7 mouse cellular contexts compared by ENCODE assay signal in the genomic region with DNA sequence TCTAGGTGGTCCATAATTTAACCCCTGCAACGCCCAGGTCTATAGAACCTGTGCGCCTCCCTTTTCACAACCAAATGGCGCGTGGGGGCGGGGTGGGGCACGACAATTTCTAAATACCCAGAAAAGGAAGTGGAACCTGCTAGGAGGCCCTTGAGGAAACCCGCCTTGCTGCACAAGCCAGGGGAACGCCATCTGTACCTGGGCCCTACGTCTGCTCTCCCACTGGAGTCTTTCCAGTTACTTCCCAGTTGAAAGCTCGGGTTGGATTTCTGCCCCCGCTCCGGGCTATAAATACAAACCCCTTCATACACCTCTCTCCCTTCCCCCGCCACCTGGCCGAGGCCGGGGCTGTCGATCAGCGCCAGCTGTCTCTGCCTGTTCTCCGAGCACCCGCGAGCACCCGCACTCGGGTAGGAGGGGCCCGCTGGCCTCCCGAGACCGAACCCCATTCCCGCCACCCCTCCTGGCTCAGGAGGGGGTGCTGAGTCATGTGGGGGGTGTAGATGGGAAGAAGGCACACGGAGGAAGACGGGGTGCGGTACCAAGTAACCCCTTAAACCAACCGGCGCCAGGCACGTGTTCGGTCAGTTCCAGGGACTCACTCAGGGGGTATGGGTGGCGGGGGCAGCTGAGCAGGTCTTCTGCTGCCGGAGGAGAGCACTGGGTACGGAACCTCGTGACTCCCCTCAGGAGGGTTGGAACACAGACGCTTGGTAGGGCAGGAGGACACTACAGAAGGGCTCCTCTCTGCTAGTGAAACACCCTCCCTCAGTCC. TPM values are rescaled to one million over a fixed set of nuclear protein-coding genes. Genes with fewer than 3 reads are reported as not detected.
A peak's percentile ranks its signal among the peaks of the same experiment; 100 is the strongest.
DNase-seq lines count a peak whose midpoint lies in the region; ATAC-seq and TF ChIP-seq lines count a peak whose summit lies in the region.

No protein-coding gene starts in this region.

- WGBS in hindbrain, embryonic 16.5 days, result 4% methylated on average over 36 of the region's 38 CpGs
- under 1% methylated on average over 37 of the region's 38 CpGs for WGBS in macrophage (ENCODE audit: missing documents)

- H3K4me3 ChIP-seq in gastrocnemius, adult 2 months, result peak overlapping the region; percentile 88
- H3K4me3 ChIP-seq in hindbrain, embryonic 16.5 days (ENCODE audit: low read length), result peak overlapping the region; percentile 56
- peak overlapping the region; percentile 89 for H3K4me3 ChIP-seq in macrophage (ENCODE audit: inconsistent target)

- TF ChIP-seq CTCF in gastrocnemius, adult 2 months (IDR thresholded peaks at IDR 0.05), result no peak

- peaks cover 9% of the 10 kb centered on the region for H3K4me1 ChIP-seq in hindbrain, embryonic 16.5 days (ENCODE audit: control insufficient read depth, insufficient read depth, low read depth, low read length)

- H3K79me2 ChIP-seq in macrophage (ENCODE audit: inconsistent target), result peaks cover 36% of the 10 kb centered on the region

- DNase-seq in R1 (ENCODE audit: low read depth, low spot score), result peak; percentile 46
- DNase-seq in cerebellum, adult 8-10 months, result peak; percentile 90
- peak; percentile 95 for DNase-seq in gastrocnemius, adult 2 months
- peak; percentile 40 to 85 for DNase-seq in left cerebral cortex, adult 9 months (ENCODE audit: low spot score in 2 of 2)
- DNase-seq in right cerebral cortex, postnatal 4 days, result peak; percentile 38

- peaks cover 16% of the 10 kb centered on the region for H3K27me3 ChIP-seq in hindbrain, embryonic 16.5 days (replicated peaks; ENCODE audit: control insufficient read depth, insufficient read depth, low read length)

- peak; percentile 48 for ATAC-seq in hindbrain, embryonic 16.5 days

- peak overlapping the region; percentile 66 for H3K9ac ChIP-seq in hindbrain, embryonic 16.5 days (ENCODE audit: low read depth, low read length)

- intact Hi-C loops in gastrocnemius, adult 2 months (cut with DNase I), result loop anchor here (2.0 kb wide), 1 partner anchor 18 kb away; a partner anchor contains a TSS

- H3K4me2 ChIP-seq in hindbrain, embryonic 16.5 days (ENCODE audit: low read length), result peak overlapping the region; percentile 89

- no peaks in the 10 kb centered on the region for H3K9me3 ChIP-seq in hindbrain, embryonic 16.5 days (ENCODE audit: control insufficient read depth, low read length)

- H3K27ac ChIP-seq in gastrocnemius, adult 2 months, result peak overlapping the region; percentile 98
- H3K27ac ChIP-seq in hindbrain, embryonic 16.5 days (ENCODE audit: low read depth, low read length), result no peak overlapping the region
- peak overlapping the region; percentile 62 for H3K27ac ChIP-seq in macrophage

- peaks cover 13% of the 10 kb centered on the region for H3K36me3 ChIP-seq in hindbrain, embryonic 16.5 days (ENCODE audit: control insufficient read depth, insufficient read depth, low read length)
- H3K36me3 ChIP-seq in macrophage (ENCODE audit: inconsistent target), result peaks cover 21% of the 10 kb centered on the region; the same call in 1 of the 2 replicates

RNA-seq across cellular contexts. Expression of a gene that starts 1.3 kb away (rescaled TPM):
- 1,000 to 10,000 TPM; 1,043 to 1,330 TPM for total RNA-seq in gastrocnemius, adult 2 months (2021)
- polyA plus RNA-seq in hindbrain, embryonic 16.5 days (2015; fragmentation: Nextera tagmentation; extraction: Ambion mirVana), result 45.5 and 74.1 TPM in 2 replicates
- 1 to 10 TPM; 1.2 to 8.0 (median 3.6) TPM for total RNA-seq in macrophage (2018; cell fraction: chromatin; rRNA removed)
- 10 to 100 TPM in 25 of 26 experiments, 1 to 10 TPM in 1; 9.0 to 24.0 (median 17.3) TPM for total RNA-seq in macrophage (2018; cell fraction: cytosol; rRNA removed)
- total RNA-seq in macrophage (2018; cell fraction: nucleus; rRNA removed), result 10 to 100 TPM in 8 of 26 experiments, 1 to 10 TPM in 18; 3.1 to 17.7 (median 8.1) TPM
- 23.4 to 32.3 TPM (median 23.9 TPM) in 3 replicates for polyA plus RNA-seq in macrophage (2018)

RNA-seq across cellular contexts. Expression of a gene that starts 7.8 kb away (rescaled TPM):
- 10 to 100 TPM; 18.8 to 20.2 TPM for total RNA-seq in gastrocnemius, adult 2 months (2021)
- polyA plus RNA-seq in hindbrain, embryonic 16.5 days (2015; fragmentation: Nextera tagmentation; extraction: Ambion mirVana), result 144 and 145 TPM in 2 replicates
- total RNA-seq in macrophage (2018; cell fraction: chromatin; rRNA removed), result 100 to 1,000 TPM in 20 of 26 experiments, 10 to 100 TPM in 6; 62.9 to 184 (median 120) TPM
- 10 to 100 TPM; 24.8 to 46.0 (median 35.5) TPM for total RNA-seq in macrophage (2018; cell fraction: cytosol; rRNA removed)
- 100 to 1,000 TPM in 10 of 26 experiments, 10 to 100 TPM in 16; 54.9 to 138 (median 91.8) TPM for total RNA-seq in macrophage (2018; cell fraction: nucleus; rRNA removed)
- polyA plus RNA-seq in macrophage (2018), result 31.1 to 48.8 TPM (median 46.3 TPM) in 3 replicates

RNA-seq across cellular contexts. Expression of a gene that starts 7.8 kb away (rescaled TPM):
- 1 to 10 TPM; 1.0 to 1.5 TPM for total RNA-seq in gastrocnemius, adult 2 months (2021)
- 20.1 and 21.1 TPM in 2 replicates for polyA plus RNA-seq in hindbrain, embryonic 16.5 days (2015; fragmentation: Nextera tagmentation; extraction: Ambion mirVana)
- 100 to 1,000 TPM in 24 of 26 experiments, 10 to 100 TPM in 2; 78.5 to 191 (median 120) TPM for total RNA-seq in macrophage (2018; cell fraction: chromatin; rRNA removed)
- total RNA-seq in macrophage (2018; cell fraction: cytosol; rRNA removed), result 10 to 100 TPM in 16 of 26 experiments, 1 to 10 TPM in 10; 6.4 to 16.9 (median 11.9) TPM
- total RNA-seq in macrophage (2018; cell fraction: nucleus; rRNA removed), result 10 to 100 TPM; 31.2 to 99.4 (median 64.4) TPM
- polyA plus RNA-seq in macrophage (2018), result 9.8 to 15.2 TPM (median 13.2 TPM) in 3 replicates

RNA-seq across cellular contexts. Expression of a gene that starts 13.5 kb away (rescaled TPM):
- total RNA-seq in gastrocnemius, adult 2 months (2021), result not detected
- polyA plus RNA-seq in hindbrain, embryonic 16.5 days (2015; fragmentation: Nextera tagmentation; extraction: Ambion mirVana), result 0.26 TPM in 1 of 2 replicates, not detected in the other
- not detected for total RNA-seq in macrophage (2018; cell fraction: chromatin; rRNA removed)
- total RNA-seq in macrophage (2018; cell fraction: cytosol; rRNA removed), result not detected
- not detected for total RNA-seq in macrophage (2018; cell fraction: nucleus; rRNA removed)
- not detected in 3 replicates for polyA plus RNA-seq in macrophage (2018)

RNA-seq across cellular contexts. Expression of a gene that starts 17.8 kb away (rescaled TPM):
- total RNA-seq in gastrocnemius, adult 2 months (2021), result 10 to 100 TPM; 83.2 to 88.9 TPM
- polyA plus RNA-seq in hindbrain, embryonic 16.5 days (2015; fragmentation: Nextera tagmentation; extraction: Ambion mirVana), result 86.3 and 98.0 TPM in 2 replicates
- 100 to 1,000 TPM in 9 of 26 experiments, 10 to 100 TPM in 17; 21.8 to 322 (median 53.9) TPM for total RNA-seq in macrophage (2018; cell fraction: chromatin; rRNA removed)
- 10 to 100 TPM in 22 of 26 experiments, 1 to 10 TPM in 4; 8.1 to 45.5 (median 12.6) TPM for total RNA-seq in macrophage (2018; cell fraction: cytosol; rRNA removed)
- total RNA-seq in macrophage (2018; cell fraction: nucleus; rRNA removed), result 100 to 1,000 TPM in 5 of 26 experiments, 10 to 100 TPM in 21; 13.8 to 164 (median 33.5) TPM
- 9.7 to 10.3 TPM (median 10.1 TPM) in 3 replicates for polyA plus RNA-seq in macrophage (2018)

Comparison
In these comparisons a context has a peak if more than half of its experiments do, and no peak if none do; other contexts are left out.
1. DNase-seq: peak in every context shown above with its lines; median percentile 95 in gastrocnemius, adult 2 months; 90 in cerebellum, adult 8-10 months; 62 in left cerebral cortex, adult 9 months; 46 in R1; 38 in right cerebral cortex, postnatal 4 days.